Mouse (Mus musculus) myocyte (in vitro differentiated cells): ENCODE results near the gene Myh14.

Experiments used
- POLR2A ChIP-seq: IDR thresholded peaks from one replicate; pipeline ENCODE4 v1.6.1; 2011; ENCODE audit warnings: low read depth, mild to moderate bottlenecking, control low read depth, moderate library complexity; ENCODE audit not compliant: insufficient read length
- POLR2AphosphoS2 ChIP-seq: IDR thresholded peaks from one replicate; pipeline ENCODE4 v1.6.1; 2011; ENCODE audit warnings: low read depth, control low read depth; ENCODE audit not compliant: insufficient read length
- USF1 ChIP-seq: IDR thresholded peaks from one replicate; pipeline ENCODE4 v1.6.1; 2011; ENCODE audit warnings: low read depth, mild to moderate bottlenecking, control low read depth, moderate library complexity

DNA sequence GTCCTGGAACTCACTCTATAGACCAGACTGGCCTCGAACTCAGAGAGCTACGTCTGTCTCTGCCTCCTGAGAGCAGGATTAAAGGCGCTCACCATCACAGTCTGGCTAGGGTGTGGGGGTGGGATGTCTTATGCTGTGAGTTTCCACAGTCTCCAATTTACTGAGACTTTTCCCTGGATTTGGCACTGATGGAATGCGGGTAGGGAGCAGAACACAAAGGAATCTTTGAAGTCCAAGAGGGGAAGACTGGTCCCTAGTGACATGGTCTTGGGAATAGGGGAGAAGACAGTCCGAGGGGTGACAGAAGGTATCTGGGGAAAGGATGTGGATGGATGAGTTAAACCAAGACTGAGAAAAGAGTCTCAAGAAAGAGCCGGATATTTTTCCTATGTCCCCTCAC is 83.0 kb downstream of the Myh14 start:
- no peak for TF ChIP-seq POLR2A
- TF ChIP-seq POLR2AphosphoS2: no peak
- no peak for TF ChIP-seq USF1
